Mouse (Mus musculus) neutrophil, adult 65 days (primary cell): ENCODE results near the gene Adss. TPM values are rescaled to one million over a fixed set of nuclear protein-coding genes. Genes with fewer than 3 reads are reported as not detected.

Experiments used
- total RNA-seq: library from RNA; stranded (reverse); gene quantifications from 2 replicates; pipeline ENCODE4 v1.2.4, GENCODE M21; 2023

Gene Adss
- total RNA-seq: 45.2 and 63.8 TPM in 2 replicates

GRCm38 (mm10) chr1:177796193-177796939 lies at the start of gene Adss:
Gene Adss, minus strand, starts transcription at chr1:177796511.

GRCm38 (mm10) chr1:177729043-177730024 lies 67.0 kb downstream of the Adss start, which contains the start of gene 1700016C15Rik:
Gene 1700016C15Rik, plus strand, starts transcription at chr1:177729814.

Other genes with a start within 250 kb of the Adss start
- not detected in 2 replicates for gene 1700016C15Rik, start 66.7 kb downstream of the Adss start, total RNA-seq
- not detected in 2 replicates for gene Catspere2, start 186.9 kb upstream of the Adss start, total RNA-seq